Mouse (Mus musculus) thymus, postnatal 25 days (tissue): ENCODE data around the gene Ssr1.

ENCODE experiments used
- DNase-seq: peaks from one replicate; pipeline ENCODE4 v3.0.0; 2022

The Ssr1 gene

DNA sequence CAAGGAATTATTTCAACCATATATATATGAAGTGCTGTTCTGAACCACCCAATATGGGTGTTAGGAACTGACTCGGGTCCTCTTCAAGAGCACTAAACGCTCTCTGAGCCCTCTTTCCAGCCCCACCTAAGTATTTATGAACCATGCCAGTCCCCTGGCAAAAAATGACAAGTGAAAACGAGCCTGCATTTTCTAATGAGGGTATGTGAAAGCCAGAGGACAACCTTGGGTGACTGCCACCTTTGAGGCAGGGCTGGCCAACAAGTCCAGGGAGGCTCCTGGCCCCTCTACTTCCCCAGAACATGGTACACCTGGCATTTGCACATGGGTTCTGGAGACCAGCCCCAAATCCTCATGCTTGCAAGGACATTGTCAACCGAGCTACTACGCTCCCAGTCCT lies 19.3 kb downstream of the Ssr1 start:
- no peak for DNase-seq

- DNase-seq, result no peak
Observed at GRCm38 (mm10) chr13:37974036-37974435, 20.0 kb downstream of the Ssr1 start.

GRCm38 (mm10) chr13:37970887-37971530 lies 23.0 kb downstream of the Ssr1 start:
- DNase-seq, result no peak

DNA sequence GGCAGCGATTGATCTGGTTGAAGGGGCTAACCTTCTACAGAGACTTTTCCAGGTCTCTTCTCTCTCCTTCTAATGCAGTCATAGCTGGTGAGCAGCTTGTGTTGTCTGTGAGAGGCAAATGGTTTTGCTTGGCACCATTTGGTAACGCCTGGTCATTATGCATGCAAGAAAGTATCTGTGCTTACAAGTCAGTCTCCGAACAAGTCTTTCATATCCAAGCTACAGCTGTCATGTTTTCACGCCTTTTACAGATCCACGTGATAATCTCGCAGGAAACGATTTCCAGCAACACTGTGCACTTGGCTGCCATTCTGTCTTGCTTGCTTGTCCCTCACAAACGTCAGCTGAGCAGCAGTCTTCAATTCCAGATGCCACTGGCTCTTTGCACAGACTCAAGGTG lies 24.0 kb downstream of the Ssr1 start:
- no peak for DNase-seq

DNA sequence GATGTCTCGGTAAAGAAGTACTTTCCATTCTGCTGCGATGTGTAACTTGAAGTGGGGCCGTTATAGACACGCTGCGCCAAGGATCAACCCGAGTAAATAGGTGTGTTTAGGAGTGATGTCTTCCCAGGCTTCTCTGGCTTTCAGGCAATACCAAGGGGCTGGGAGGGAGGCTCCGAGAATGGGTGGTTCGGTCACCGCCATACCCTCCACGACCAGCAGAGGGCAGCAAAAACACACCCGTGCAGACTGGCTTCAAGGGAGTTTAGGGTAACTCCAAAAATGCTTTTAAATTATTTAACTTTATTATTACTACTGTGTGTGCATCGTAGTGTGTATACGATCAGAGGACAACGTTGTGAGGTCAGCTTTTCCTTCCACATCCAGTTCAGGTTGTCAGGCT lies 24.7 kb downstream of the Ssr1 start:
- DNase-seq, result peak; percentile 86

DNA sequence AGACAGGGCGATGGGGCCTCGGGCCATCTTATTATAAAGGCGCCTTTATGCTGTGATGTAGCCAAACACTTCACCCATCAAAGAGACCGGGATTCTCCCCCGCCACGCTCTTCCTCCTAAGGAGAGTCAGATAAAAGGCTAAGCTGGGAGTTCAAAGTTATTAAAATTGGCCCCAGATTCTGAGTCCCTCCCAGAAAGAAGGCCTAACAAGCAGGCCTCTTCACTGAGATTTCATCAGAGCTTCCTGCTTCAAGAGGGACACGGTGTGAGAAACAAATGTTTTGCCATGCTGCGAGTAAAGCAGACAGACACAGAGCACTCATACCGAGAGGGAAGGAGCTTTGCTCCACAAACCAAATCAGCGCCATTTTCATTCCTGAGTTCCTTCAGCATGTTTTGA lies 26.5 kb downstream of the Ssr1 start:
- DNase-seq, result no peak

- no peak for DNase-seq
Observed at GRCm38 (mm10) chr13:37967052-37967437, 27.0 kb downstream of the Ssr1 start.

GRCm38 (mm10) chr13:37966256-37967051 lies 27.6 kb downstream of the Ssr1 start:
- DNase-seq, result no peak

DNA sequence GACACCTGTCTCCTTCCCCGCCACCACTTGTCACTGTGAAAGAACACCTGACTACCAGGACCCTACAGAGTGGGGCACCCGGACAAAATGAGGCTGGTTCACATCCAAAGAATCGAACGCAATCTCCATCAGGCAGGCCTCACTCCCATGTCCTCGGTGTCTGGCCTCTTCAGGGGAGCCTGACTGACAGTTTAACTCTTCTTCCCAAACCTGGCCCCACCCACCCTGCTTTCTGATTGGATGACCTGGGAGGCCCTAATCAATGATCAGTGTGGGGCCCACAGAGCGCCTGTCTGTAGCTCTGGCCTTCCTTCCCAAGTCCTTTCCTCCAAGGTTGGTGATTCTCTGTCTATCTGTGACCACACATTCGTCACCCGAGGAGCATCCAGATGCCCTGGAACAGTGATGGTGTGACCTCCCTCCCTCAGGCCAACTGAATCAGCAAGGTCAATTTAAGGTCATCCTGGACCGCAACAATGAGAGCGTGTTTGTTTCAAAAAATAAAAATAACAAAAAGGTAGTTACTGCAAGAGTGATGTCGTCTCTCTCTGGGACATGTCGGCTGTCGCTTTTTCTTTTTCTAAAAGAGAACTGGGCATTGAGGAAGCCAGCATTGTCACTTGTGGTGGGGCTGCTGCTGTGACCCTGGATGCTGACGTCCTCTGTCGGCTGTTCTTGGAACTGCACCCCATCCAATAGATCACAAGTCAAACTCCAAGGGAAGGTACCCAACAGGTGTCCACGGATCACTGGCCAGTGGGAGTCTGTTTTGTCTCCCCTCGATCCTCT lies 28.7 kb downstream of the Ssr1 start:
- no peak for DNase-seq

DNA sequence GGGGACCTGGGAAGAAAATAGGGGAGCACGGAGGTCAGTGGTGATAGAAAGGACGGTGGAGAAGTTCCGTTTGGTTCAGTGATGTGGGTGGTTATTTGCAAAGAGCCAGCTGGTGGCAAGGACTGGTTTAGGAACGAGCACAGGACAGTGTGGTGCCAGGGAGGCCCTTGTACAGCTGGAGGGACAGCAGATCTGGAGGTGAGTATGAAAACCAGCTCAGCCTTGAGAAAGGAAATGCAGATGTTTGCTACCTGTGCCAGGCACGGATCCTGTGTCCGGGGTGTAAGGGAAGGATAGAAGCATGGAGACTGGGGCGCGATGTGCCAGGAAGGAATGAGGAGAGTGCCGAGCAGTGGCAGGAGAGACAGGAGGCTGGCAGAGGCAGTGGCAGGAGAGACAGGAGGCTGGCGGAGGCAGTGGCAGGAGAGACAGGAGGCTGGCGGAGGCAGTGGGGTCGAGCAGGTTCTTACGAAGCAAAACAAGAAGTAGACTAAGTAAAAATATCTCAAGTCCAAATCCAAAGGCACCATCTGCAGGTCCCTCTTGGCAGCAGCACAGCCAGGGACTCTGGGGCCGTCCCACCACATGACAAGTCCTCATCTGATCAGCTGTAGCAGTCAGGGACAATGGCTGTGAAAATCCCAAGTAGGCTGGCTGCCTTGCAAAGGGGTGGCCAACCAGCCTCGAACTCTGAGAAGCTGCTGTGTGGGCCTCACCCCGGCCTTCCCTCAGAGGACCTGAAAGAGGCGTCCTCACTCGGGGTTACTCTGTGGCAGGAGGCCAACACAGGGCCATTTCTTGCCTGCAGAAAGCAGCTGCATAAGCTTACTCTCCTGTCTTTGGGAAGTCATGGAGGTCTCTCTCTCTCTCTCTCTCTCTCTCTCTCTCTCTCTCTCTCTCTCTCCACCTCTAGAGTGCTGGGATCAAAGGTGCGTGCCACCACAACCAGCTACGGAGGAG lies 29.6 kb downstream of the Ssr1 start:
- no peak for DNase-seq

GRCm38 (mm10) chr13:37963354-37964007 lies 30.5 kb downstream of the Ssr1 start:
- peak; percentile 73 for DNase-seq

GRCm38 (mm10) chr13:37962541-37962940 lies 31.5 kb downstream of the Ssr1 start:
- DNase-seq, result no peak

DNA sequence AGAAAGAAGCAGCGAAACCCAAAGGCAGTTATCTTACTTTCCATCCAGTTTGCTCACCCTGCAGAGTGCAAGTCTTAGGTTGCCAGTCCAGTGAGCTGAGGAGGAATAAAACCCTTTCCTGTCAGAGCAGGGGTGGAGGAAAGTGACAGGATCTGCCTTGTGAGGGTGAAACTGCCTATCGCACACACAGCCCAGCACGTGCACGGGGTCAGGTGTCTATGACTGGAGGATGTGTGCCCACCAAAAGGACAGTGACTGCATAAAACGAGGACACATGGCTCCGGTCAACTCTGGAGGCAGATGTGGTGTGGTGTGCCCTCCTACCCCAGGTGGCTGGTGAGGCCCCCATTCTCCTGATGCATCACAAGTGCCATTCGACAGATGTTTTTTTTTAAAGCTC lies 34.1 kb downstream of the Ssr1 start:
- no peak for DNase-seq

DNA sequence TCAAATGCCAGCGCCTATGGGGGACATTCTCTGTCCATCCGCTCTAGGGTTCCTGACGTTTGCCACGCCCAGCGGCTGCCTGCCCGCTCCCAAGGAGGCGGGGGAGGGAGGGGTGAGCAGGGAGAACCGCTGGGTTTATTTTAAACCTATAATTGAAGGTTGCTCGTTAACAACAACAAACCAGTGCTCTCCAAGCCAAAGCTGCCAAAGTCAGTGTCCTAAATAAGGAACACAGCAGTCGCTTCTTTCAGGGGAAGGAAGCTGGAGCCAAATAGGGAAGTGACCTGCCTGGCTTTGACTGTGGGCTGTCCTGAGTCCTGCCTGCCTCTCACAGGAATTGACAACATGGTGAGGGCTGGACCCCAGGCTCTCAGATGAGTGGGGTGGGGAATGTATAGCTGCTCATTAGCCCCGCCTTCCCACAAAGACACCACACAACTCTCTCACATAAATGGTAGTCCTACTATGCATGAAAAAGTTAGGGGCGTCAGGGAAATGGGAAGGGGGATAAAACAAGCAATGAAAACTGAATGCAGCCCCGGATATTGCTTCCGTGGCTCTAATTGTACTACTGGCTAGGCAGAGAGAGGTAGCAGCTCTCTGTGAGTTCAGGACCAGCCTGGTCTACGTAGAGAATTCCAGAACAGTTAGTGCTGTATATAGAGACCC lies 34.6 kb downstream of the Ssr1 start:
- DNase-seq, result no peak

DNA sequence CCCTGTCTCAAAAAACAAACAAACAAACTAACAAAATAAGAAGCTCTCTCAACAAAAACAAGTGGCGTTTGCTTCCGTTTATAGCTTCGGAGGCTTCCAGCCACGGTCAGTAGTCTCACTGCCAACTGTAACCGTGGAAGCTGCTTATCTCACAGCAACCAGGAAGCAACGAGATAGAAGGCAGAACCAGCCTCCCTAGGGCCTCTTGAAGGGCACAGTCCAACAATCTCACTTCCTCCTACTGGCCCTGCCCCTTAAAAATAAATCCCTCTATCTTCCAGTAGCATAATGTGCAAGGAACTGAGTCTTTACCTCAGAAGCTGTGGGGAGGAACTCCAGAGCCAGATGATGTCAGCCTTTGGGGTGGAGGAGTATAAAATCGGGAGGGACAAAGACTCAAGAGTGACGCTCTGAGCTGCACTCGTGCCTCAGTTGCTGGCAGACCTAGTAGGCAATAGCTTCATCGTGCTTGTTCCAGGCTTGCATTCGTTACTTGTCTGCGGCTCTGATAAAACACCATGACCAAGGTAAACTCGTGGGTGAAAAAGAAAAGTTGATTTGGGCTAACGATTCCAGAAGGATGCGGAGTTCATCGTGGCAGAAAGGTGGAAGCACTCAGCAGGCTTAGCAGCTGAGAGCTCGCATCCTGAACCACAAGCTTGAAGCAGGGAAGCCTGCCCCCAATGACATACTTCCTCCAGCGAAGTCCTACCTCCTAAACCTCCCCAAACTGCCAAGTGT lies 35.3 kb downstream of the Ssr1 start:
- DNase-seq, result no peak

- DNase-seq, result no peak
Observed at GRCm38 (mm10) chr13:37954318-37954717, 39.7 kb downstream of the Ssr1 start.

- no peak for DNase-seq
Observed at GRCm38 (mm10) chr13:37952981-37953380, 41.0 kb downstream of the Ssr1 start.

GRCm38 (mm10) chr13:37946734-37947133 lies 47.3 kb downstream of the Ssr1 start:
- DNase-seq, result peak; percentile 80

- no peak for DNase-seq
Observed at GRCm38 (mm10) chr13:37945392-37945791, 48.6 kb downstream of the Ssr1 start.

- DNase-seq, result peak; percentile 68
Observed at GRCm38 (mm10) chr13:37944306-37944705, 49.7 kb downstream of the Ssr1 start.

- no peak for DNase-seq
Observed at GRCm38 (mm10) chr13:37943466-37943865, 50.6 kb downstream of the Ssr1 start.
